Mouse (Mus musculus) bone marrow macrophage, adult 2 months (primary cell): ENCODE measurements at regions not wholly inside any gene's neighbourhood (a gene's known extent, or its start where the extent isn't known, plus 50 kb on each side); places are given as distances from the start of the nearest gene placed in this dataset.

Experiments used
- CTCF ChIP-seq: IDR thresholded peaks from 2 replicates; pipeline ENCODE4 v1.5.1; 2012; ENCODE audit warnings: low read depth, mild to moderate bottlenecking, low read length, moderate library complexity
- POLR2A ChIP-seq: IDR thresholded peaks from 2 replicates; pipeline ENCODE4 v1.6.1; 2012; ENCODE audit warnings: mild to moderate bottlenecking, low read depth, low read length, borderline replicate concordance

GRCm38 (mm10) chr3:78948700-78949099 lies 337.6 kb downstream of the Rapgef2 start:
- TF ChIP-seq POLR2A = no peak
- no peak for TF ChIP-seq CTCF
